ENCODE assay signal across 7 mouse cellular contexts in the genomic region with DNA sequence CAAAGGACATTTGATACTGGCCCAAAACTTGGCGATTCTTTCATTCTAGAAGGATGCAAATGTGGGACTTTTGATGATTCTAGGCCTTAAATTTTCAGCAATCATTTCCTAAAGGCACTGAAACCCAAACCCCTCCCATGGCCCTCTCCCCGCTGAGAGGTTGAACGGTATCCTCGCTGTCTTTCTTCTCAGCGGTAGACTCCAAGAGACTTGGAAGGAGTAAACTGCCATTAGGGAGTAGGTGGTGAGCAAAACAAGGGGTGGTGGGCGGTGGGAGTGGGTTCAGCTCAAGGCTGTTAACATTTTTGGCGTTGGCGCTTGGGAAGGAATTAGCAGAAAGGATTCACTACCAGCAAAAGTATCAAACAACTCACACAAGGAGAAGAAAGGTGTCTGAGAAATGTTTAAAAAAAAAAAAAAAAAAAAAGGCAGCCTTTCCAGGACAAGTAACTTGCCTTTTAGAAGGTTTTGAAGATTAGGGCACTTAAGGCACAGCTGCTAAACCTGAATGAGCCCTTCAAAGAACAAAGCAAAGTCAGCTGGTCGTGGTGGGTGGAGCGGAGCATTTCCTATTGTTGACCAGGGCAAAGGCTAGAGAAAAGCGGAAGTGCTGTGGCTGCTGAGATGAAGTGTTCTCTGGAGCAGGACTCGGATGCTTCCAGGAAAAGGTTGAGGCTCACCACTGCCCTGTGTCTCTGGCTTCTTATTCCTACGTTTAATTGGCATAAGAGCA. TPM values are rescaled to one million over a fixed set of nuclear protein-coding genes. Genes with fewer than 3 reads are reported as not detected.
DNase-seq lines count a peak whose midpoint lies in the region; ATAC-seq and TF ChIP-seq lines count a peak whose summit lies in the region.

No protein-coding gene starts in this region.

- no peaks in the 10 kb centered on the region for H3K9me3 ChIP-seq in embryonic facial prominence, embryonic 14.5 days (ENCODE audit: control insufficient read depth, low read length)
- no peaks in the 10 kb centered on the region for H3K9me3 ChIP-seq in limb, embryonic 11.5 days (ENCODE audit: control insufficient read depth, low read length)
- no peaks in the 10 kb centered on the region for H3K9me3 ChIP-seq in midbrain, embryonic 11.5 days (ENCODE audit: control insufficient read depth, low read length)
- no peaks in the 10 kb centered on the region for H3K9me3 ChIP-seq in stomach, postnatal 0 days (ENCODE audit: control insufficient read depth, low read length)

- peaks cover 14% of the 10 kb centered on the region; the same call in 1 of the 2 replicates for H3K4me1 ChIP-seq in embryonic facial prominence, embryonic 14.5 days (ENCODE audit: control insufficient read depth, insufficient read depth, low read length)
- peaks cover 4% of the 10 kb centered on the region for H3K4me1 ChIP-seq in limb, embryonic 11.5 days (ENCODE audit: control insufficient read depth, insufficient read depth, low read length)
- peaks cover 27% of the 10 kb centered on the region for H3K4me1 ChIP-seq in midbrain, embryonic 11.5 days (ENCODE audit: control insufficient read depth, insufficient read depth, low read length)
- 0 out of 2 replicates have a peak, but pooled peaks cover 3% of the 10 kb centered on the region for H3K4me1 ChIP-seq in stomach, postnatal 0 days (replicated peaks; ENCODE audit: control insufficient read depth, insufficient read depth)

- TF ChIP-seq CTCF in stomach, postnatal 0 days (IDR thresholded peaks at IDR 0.05; ENCODE audit: low read depth): no peak

- WGBS in embryonic facial prominence, embryonic 14.5 days: 14% methylated on average over 13 of the region's 13 CpGs
- WGBS in limb, embryonic 11.5 days: 19% methylated on average over 13 of the region's 13 CpGs
- WGBS in midbrain, embryonic 11.5 days: 3% methylated on average over 13 of the region's 13 CpGs
- WGBS in stomach, postnatal 0 days: 34% methylated on average over 13 of the region's 13 CpGs

- H3K27ac ChIP-seq in embryonic facial prominence, embryonic 14.5 days (replicated peaks; ENCODE audit: low read depth, low read length): peak overlapping the region; percentile 66
- no peak overlapping the region for H3K27ac ChIP-seq in limb, embryonic 11.5 days (replicated peaks; ENCODE audit: low read depth, low read length)
- peak overlapping the region; percentile 80 for H3K27ac ChIP-seq in midbrain, embryonic 11.5 days (ENCODE audit: low read depth, low read length)
- peak overlapping the region; percentile 86 for H3K27ac ChIP-seq in stomach, postnatal 0 days (replicated peaks)

- no peak overlapping the region for H3K9ac ChIP-seq in embryonic facial prominence, embryonic 14.5 days (ENCODE audit: low read depth, low read length)
- H3K9ac ChIP-seq in limb, embryonic 11.5 days (ENCODE audit: low read length): no peak overlapping the region
- peak overlapping the region; percentile 47; the same call in 1 of the 2 replicates for H3K9ac ChIP-seq in midbrain, embryonic 11.5 days (ENCODE audit: low read length)
- no peak overlapping the region for H3K9ac ChIP-seq in stomach, postnatal 0 days (ENCODE audit: low read length)

- intact Hi-C loops in left cerebral cortex, postnatal 4 days (cut with DNase I): no loop called here

- no peaks in the 10 kb centered on the region for H3K27me3 ChIP-seq in embryonic facial prominence, embryonic 14.5 days (replicated peaks; ENCODE audit: control insufficient read depth, insufficient read depth, low read length)
- no peaks in the 10 kb centered on the region for H3K27me3 ChIP-seq in limb, embryonic 11.5 days (ENCODE audit: control insufficient read depth, insufficient read depth, low read length)
- no peaks in the 10 kb centered on the region for H3K27me3 ChIP-seq in midbrain, embryonic 11.5 days (ENCODE audit: control insufficient read depth, insufficient read depth, low read length)
- no peaks in the 10 kb centered on the region for H3K27me3 ChIP-seq in stomach, postnatal 0 days (ENCODE audit: control insufficient read depth, insufficient read depth, low read length)

- H3K36me3 ChIP-seq in embryonic facial prominence, embryonic 14.5 days (ENCODE audit: control insufficient read depth, insufficient read depth, low read length): peaks cover 24% of the 10 kb centered on the region
- H3K36me3 ChIP-seq in limb, embryonic 11.5 days (ENCODE audit: control insufficient read depth, insufficient read depth, low read length): no peaks in the 10 kb centered on the region; the same call in 1 of the 2 replicates
- H3K36me3 ChIP-seq in midbrain, embryonic 11.5 days (ENCODE audit: control insufficient read depth, insufficient read depth, low read length): no peaks in the 10 kb centered on the region
- no peaks in the 10 kb centered on the region for H3K36me3 ChIP-seq in stomach, postnatal 0 days (ENCODE audit: control insufficient read depth, insufficient read depth, low read length)

- H3K4me3 ChIP-seq in embryonic facial prominence, embryonic 14.5 days (ENCODE audit: low read depth, low read length): no peak overlapping the region
- H3K4me3 ChIP-seq in limb, embryonic 11.5 days (ENCODE audit: low read depth, low read length): no peak overlapping the region
- H3K4me3 ChIP-seq in midbrain, embryonic 11.5 days (ENCODE audit: low read depth, low read length): no peak overlapping the region; the same call in 1 of the 2 replicates
- H3K4me3 ChIP-seq in stomach, postnatal 0 days (ENCODE audit: low read depth, low read length): no peak overlapping the region

- 0 out of 2 replicates have a peak, but pooled peaks have one; percentile 24 for ATAC-seq in embryonic facial prominence, embryonic 14.5 days (ENCODE audit: low read depth)
- no peak for ATAC-seq in limb, embryonic 11.5 days (ENCODE audit: insufficient number of reproducible peaks, low FRiP score, low TSS enrichment, low read depth)
- peak; percentile 63 for ATAC-seq in midbrain, embryonic 11.5 days (ENCODE audit: low FRiP score)
- peak; percentile 90 for ATAC-seq in stomach, postnatal 0 days (ENCODE audit: low FRiP score, low TSS enrichment)

- peak; percentile 64 for DNase-seq in adrenal gland, postnatal 14 days
- DNase-seq in embryonic facial prominence, embryonic 14.5 days (ENCODE audit: low spot score): peak; percentile 77
- DNase-seq in heart, postnatal 4 days: peak; percentile 62
- peak; percentile 50 for DNase-seq in limb, embryonic 11.5 days (ENCODE audit: low spot score)
- peak; percentile 95 for DNase-seq in midbrain, embryonic 11.5 days (ENCODE audit: low spot score, missing footprints)
- peak; percentile 88 for DNase-seq in stomach, postnatal 0 days (ENCODE audit: low spot score)
- no peak for DNase-seq in left cerebral cortex, postnatal 4 days

- H3K4me2 ChIP-seq in embryonic facial prominence, embryonic 14.5 days (ENCODE audit: low read depth, low read length): 0 out of 2 replicates have a peak overlapping the region, but pooled peaks have one; percentile 5
- no peak overlapping the region for H3K4me2 ChIP-seq in limb, embryonic 11.5 days (ENCODE audit: low read depth, severe bottlenecking)
- peak overlapping the region; percentile 40 for H3K4me2 ChIP-seq in midbrain, embryonic 11.5 days
- H3K4me2 ChIP-seq in stomach, postnatal 0 days (replicated peaks; ENCODE audit: low read depth): peak overlapping the region; percentile 35; the same call in 1 of the 2 replicates

- no peak for TF ChIP-seq EP300 in stomach, postnatal 0 days (optimal IDR thresholded peaks at IDR 0.05)

RNA-seq across cellular contexts. Expression of a gene that starts 17.0 kb away (rescaled TPM):
- 1,718 and 2,240 TPM in 2 replicates for total RNA-seq in adrenal gland, postnatal 14 days (2021)
- polyA plus RNA-seq in embryonic facial prominence, embryonic 14.5 days (2014; fragmentation: Nextera tagmentation; extraction: Ambion mirVana): 2,298 and 2,577 TPM in 2 replicates
- total RNA-seq in heart, postnatal 4 days (2021): 1,000 to 10,000 TPM; 1,168 to 1,187 TPM
- 3,724 and 3,791 TPM in 2 replicates for polyA plus RNA-seq in limb, embryonic 11.5 days (2014; fragmentation: Nextera tagmentation; extraction: Ambion mirVana)
- 3,704 and 3,886 TPM in 2 replicates for polyA plus RNA-seq in midbrain, embryonic 11.5 days (2014; fragmentation: Nextera tagmentation; extraction: Ambion mirVana)
- 991 and 1,085 TPM in 2 replicates for polyA plus RNA-seq in stomach, postnatal 0 days (2015; fragmentation: Nextera tagmentation; extraction: Ambion mirVana)
- 1,000 to 10,000 TPM; 2,038 to 2,082 TPM for total RNA-seq in left cerebral cortex, postnatal 4 days (2021)
